Mouse (Mus musculus) heart, postnatal 4 days (tissue): ENCODE measurements around the gene Taf6. TPM values are rescaled to one million over a fixed set of nuclear protein-coding genes. Genes with fewer than 3 reads are reported as not detected.

Experiments
- DNase-seq: peaks from one replicate; pipeline ENCODE4 v3.0.0; 2021
- microRNA-seq, 2 experiments: library from miRNA; unstranded; fragments of <30 nt; microRNA quantifications; one replicate each; pipeline ENCODE4 v1.2.0; 2021 to 2022
- total RNA-seq, 2 experiments: library from RNA; stranded (reverse); gene quantifications; 2 replicates each; pipeline ENCODE4 v1.2.3; 2021

Gene Taf6
- total RNA-seq, 2 experiments from 2014 or later: 27.7 to 28.8 TPM

DNA sequence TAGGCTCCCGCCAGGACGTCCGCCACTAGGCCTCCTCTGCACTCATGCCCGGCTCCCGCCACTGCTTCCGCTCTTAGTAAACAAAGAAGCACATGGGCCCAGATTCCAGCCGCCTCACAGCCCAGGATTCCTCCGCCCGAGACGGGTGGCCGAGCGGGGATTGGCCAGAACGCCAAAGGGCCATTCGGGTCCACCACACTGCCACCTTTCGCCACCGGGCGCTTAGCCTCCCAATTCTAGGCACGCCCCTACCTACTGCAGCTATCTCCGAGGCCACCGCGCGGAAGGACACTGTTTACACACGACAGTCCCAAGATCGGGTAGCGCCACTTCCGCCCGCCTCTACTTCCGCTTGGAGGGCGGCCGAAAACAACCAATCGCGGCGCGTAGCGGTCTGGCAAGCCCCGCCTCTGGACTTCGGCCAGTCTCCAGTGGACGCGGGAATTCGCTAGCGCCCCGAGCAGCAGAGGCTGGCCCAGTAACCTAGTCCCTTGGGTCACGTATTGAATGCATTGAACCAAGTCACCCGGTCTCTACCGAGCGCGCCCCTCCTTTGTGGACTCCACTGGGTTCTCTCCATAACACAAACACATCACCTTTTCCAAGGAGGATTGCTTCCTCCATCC, 16.2 kb downstream of the Taf6 start:
- peak; percentile 98 for DNase-seq

DNA sequence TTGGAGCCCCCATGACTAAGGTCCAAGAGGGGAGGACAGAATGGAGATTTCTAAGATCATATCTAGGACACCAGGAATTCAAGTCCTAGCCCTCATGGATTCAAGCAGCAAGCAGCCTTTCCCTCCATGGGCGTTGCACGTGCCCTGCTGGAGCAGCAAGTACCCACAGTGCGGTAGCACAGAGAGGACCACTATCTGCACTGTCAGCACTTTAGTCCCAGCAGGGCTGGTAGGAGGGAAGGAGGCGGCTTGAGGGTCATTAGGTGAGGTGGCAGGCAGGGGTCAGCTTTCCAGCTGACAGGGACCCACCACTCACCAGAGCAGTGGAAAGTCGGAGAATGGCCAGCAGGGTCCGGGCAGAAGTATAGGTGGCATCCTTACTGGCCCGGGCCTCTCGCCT, 21.7 kb downstream of the Taf6 start:
- DNase-seq: no peak

DNA sequence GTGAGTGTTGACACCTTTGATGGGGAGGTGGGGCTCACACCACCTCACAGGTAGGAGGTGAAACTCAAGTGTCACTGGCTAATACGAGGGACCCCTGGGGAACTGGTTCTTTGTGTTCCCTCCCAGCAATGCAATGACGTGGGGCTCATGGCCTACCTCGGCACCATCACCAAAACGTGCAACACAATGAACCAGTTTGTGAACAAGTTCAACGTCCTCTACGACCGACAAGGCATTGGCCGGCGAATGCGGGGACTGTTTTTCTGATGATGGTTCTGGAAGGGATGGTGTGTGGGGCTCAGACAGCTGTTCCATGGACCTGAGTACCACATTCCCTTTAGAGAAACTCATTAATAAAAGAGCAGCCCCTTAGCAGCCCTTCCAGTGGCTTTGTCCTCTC, 23.6 kb downstream of the Taf6 start:
- no peak for DNase-seq

DNA sequence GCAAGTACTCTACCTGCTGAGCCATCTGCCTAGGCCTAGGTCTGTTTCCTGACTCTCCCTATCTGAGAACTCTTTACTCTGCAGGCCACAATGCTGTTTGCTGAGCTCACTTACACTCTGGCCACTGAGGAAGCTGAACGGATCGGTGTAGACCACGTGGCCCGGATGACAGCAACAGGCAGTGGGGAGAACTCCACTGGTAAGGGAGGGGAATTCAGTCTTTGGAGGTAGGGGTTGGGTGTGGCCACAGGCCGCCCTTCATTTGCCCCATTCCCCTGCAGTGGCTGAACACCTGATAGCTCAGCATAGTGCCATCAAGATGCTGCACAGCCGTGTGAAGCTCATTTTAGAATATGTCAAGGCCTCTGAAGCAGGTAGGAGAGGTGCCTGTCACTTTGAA, 24.2 kb downstream of the Taf6 start:
- no peak for DNase-seq

DNA sequence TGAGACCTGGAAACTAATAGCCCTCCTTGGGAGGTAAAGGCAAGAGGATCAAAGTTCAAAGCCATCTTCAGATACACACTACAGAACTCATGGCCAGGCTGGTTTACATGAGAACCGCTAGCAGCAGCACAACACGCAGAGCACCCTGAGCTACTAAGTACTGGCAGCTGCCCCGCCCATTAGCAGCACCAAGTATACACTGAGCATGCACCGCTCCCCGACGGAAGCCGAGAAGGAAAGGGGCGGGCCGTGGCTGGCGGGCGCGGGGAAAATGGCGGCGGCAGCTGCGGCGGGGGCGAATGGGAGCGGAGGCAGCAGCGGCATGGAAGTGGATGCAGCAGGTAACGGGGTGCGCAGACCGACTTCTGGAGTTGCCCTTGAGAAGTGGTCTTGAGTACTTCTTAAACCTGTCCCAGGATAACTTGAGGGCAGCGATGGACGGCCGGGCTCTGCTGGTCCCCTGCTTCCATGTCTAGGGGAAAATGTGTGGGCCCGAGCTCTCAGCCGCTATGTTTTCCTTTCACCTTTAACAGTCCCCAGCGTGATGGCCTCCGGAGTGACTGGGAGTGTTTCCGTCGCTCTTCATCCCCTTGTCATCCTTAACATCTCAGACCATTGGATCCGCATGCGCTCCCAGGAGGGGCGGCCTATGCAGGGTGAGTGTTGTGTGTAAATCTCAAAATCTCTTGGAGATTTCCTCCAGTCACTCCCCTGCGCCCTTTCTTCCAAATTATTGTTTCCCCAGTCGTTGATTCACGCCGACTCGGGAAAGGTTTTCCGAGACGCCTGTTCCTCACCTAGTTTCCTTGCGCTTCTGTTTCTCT, 26.2 kb downstream of the Taf6 start, which contains the start of gene Cops6:
Gene Cops6, plus strand, starts transcription at position 230 of the 824 bp plus-strand sequence.
- DNase-seq: peak; percentile 96

DNA sequence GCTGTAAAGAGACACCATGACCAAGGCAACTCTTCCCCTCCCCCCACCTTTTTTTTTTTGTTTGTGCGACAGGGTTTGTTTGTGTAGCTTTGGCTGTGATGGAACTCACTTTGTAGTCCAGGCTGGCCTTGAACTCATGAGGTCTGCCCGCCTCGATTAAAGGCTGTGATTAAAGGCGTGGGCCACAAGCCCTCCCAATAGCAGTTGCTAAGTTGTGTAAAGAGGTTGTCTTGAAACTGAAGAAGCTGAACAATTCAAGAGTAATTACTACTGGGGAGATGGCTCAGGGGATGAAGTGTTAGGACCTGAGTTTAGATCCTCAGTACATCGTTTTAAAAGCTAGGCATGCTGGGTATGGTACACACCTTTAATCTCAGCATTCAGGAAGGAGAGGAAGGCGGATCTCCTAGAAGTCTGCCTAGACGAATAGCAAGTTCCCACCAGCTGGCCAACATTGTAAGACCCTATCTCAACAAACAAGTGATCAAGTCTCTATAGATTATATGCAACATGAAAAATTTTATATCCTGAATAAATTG, 27.0 kb downstream of the Taf6 start:
- no peak for DNase-seq

DNA sequence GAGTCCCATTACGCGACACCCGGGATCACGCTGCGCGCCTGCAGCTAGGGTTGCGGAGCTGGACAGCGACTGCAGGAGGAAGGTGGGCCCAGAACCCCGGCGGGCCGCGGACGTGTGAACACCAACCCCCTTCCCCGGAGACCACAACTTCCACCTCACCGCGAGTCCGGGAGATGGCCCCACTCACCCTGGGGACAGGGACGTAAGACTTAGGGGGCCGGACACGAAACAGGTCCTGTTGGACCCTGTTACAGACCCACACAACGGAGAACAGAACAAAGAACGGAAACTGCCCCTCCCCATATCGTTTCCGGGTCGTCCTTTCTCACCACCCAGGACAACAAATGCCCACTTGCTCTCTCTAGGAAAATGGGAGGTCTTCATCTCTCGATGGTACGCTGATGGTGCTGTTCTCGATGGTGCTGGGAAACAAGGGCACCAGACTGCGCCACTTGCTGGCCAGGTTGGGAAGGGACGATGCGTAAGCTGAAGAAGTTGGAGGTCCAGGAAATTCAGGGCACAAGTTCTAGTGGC, 31.7 kb downstream of the Taf6 start, which contains the start of gene Zfp113:
Gene Zfp113, minus strand, starts transcription at position 302 of the 534 bp plus-strand sequence.
- peak; percentile 88 for DNase-seq

DNA sequence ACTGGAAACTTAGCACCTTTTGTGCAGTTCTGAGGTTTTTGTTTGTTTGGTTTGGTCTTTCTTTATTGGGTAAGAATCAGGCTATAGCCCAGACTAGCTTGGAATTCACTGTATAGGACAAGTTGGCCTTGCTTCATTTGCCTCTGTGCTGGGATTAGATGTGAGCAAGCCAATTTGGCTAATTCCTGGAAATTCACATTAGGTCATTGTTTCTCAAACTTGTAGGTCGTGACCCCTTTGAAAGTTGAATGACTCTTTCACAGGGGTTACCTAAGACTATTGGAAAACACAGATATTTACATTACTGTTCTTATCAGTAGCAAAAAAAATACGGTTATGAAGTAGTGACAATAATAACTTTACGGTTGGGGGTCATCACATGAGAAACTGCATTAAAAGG, 32.9 kb downstream of the Taf6 start:
- no peak for DNase-seq

DNA sequence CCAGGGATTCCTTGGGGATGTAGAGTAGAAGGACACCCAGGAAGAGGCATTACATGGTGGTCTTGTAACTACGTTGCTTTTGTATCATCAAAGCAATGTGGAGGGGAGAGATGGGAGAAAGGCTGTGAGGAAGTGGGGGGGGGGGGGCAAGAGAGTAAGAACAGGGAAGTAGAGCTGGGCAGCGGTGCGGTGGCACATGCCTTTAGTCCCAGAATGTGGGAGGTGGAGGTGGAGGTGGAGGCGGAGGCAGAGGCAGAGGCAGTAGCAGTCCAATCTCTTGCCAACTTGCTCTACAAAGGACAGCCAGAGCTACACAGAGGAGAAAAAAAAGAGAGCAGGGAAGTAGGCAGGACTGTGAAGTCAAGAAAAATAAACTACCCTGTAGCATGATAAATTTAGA, 48.7 kb downstream of the Taf6 start:
- DNase-seq: no peak

DNA sequence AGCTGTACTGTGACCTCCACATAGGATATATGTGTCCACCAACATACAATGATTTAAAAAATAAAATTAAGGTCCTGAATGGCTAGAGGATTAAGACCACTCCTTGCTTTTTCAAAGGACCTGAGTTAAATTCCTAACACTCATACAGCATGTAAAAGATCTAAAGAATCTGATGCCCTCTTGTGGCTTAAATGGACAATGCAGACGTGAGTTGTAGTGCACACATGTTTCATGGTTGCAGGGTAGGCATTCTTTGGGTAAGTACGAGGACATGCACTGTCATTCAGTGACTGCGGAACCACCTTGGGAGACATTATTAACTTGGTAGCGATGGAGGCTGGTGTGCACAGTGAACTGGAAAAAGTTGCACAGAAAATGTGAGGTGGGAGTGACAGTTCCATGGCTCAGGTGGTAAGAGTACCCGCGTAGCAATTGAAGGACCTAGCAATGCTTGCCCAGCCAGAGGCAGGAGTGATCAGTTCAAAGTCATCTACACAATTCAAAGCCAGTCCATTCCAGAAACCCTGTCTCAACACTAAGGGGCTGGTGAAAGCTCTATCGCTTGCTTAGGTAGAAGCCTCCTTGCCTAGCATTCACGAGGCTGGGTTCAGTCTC, 49.2 kb downstream of the Taf6 start:
- peak; percentile 21 for DNase-seq

DNA sequence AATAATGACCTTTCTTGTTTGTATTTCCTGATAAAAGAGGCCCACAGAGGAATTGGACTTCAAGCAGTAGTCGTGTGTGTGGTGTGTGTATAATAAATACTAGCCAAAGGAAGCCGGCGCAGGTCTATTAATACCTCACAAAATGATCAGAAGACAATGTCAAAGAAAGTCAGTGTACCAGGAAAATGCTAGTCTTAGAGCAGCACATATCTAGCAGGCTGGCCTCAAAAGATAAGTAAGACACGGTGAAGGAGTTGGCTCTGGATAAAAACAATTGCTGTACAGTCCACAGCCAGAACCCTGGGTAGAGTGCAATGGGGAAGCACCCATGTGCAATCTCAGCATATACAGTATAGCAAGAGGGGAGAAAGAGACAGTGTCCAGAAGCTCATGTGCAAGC, 50.0 kb downstream of the Taf6 start:
- no peak for DNase-seq

DNA sequence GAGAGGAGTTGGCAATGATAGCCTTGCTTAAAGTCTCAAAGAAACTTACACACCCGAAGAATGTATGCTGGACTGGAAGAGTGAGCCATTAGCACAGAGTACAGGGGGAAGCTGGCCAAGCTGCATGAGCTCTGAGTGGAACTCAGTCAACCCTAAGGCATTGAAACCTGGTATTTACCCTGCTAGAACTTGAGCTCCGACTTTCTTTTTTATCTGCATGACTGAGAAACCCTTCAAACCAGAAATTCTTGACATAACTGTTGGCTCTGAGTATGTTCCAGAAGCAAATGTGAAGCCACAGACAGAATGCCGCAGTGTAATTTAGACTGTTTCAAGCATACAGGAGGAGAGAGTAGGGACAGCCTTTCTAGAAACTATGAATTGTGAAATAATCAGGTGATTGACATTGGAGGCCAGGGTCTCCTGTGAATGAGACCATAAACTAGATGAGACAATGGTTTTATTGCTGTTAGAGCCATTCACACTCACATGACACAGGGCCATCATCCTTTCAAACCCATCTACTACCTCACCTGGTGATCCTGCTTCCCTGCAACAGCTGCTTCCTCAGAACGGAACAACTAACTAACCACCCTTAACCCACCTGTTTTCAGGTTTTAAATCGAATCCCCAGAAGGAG, 54.7 kb downstream of the Taf6 start:
- DNase-seq: no peak

Small RNA genes lying within 50 kb of the gene (microRNA-seq; reads per million reads assigned to microRNA genes)
- gene Mir106b (2,226 to 2,284 reads per million in 2 experiments), gene Mir25 (503 to 863 reads per million in 2 experiments), gene Mir93 (8,183 to 8,680 reads per million in 2 experiments)

Other genes starting within 250 kb of the Taf6 start
- under 1 TPM; 0.29 to 0.61 TPM for gene Gjc3, start 224.4 kb downstream of the Taf6 start, total RNA-seq
- not detected for gene Azgp1, start 205.9 kb downstream of the Taf6 start, total RNA-seq
- gene Smok3a, start 166.2 kb downstream of the Taf6 start, total RNA-seq: not detected
- gene Smok3b, start 166.0 kb downstream of the Taf6 start, total RNA-seq: not detected
- not detected for gene Smok3c, start 134.3 kb downstream of the Taf6 start, total RNA-seq
- gene Zkscan1, start 102.4 kb downstream of the Taf6 start, total RNA-seq: 10 to 100 TPM; 22.6 to 25.0 TPM
- gene Zscan21, start 70.5 kb downstream of the Taf6 start, total RNA-seq: 10 to 100 TPM; 20.8 to 22.7 TPM
- gene Zfp113, start 31.7 kb downstream of the Taf6 start, total RNA-seq: 10 to 100 TPM in 1 of 2 experiments, 1 to 10 TPM in 1; 7.6 to 10.6 TPM
- 100 to 1,000 TPM; 134 to 143 TPM for gene Cops6, start 26.4 kb downstream of the Taf6 start, total RNA-seq
- 10 to 100 TPM; 14.0 to 16.7 TPM for gene Ap4m1, start 15.4 kb downstream of the Taf6 start, total RNA-seq
- 10 to 100 TPM; 80.5 to 86.4 TPM for gene Mcm7, start 15.0 kb downstream of the Taf6 start, total RNA-seq
- 1 to 10 TPM; 8.9 to 9.4 TPM for gene Cnpy4, start within 50 bp of the Taf6 start, total RNA-seq
- gene Mblac1, start 6.9 kb upstream of the Taf6 start, total RNA-seq: 1 to 10 TPM; 4.3 to 4.6 TPM
- gene Nxpe5, start 38.4 kb upstream of the Taf6 start, total RNA-seq: under 1 TPM in 1 of 2 experiments, not detected in 1; 0.14 TPM
- gene Lamtor4, start 68.0 kb upstream of the Taf6 start, total RNA-seq: 10 to 100 TPM; 59.2 to 66.4 TPM
- gene BC037034, start 76.6 kb upstream of the Taf6 start, total RNA-seq: 1 to 10 TPM; 7.9 to 8.2 TPM
- under 1 TPM; 0.36 to 0.76 TPM for gene Gal3st4, start 85.4 kb upstream of the Taf6 start, total RNA-seq
- gene Gm43720, start 92.5 kb upstream of the Taf6 start, total RNA-seq: not detected
- gene Gpc2, start 92.6 kb upstream of the Taf6 start, total RNA-seq: 1 to 10 TPM; 2.3 to 2.5 TPM
- gene Stag3, start 92.8 kb upstream of the Taf6 start, total RNA-seq: 1 to 10 TPM in 1 of 2 experiments, under 1 TPM in 1; 0.26 to 1.3 TPM
- not detected for gene Pvrig, start 154.5 kb upstream of the Taf6 start, total RNA-seq